Mouse (Mus musculus): ENCODE measurements around the gene Emc1. TPM values are rescaled to one million over a fixed set of nuclear protein-coding genes. Genes with fewer than 3 reads are reported as not detected.
"Not testable (repeated sequence)": the region's sequence is repeated elsewhere in the genome, so short reads cannot be mapped to it uniquely, and the experiment has no call there.

The Emc1 gene
- polyA plus RNA-seq, 1 experiment = 14.4 TPM

GRCm38 (mm10) chr4:139380207-139380748, 27.9 kb downstream of the Emc1 start:
- peak overlapping the region; percentile 92 for H3K27ac ChIP-seq (ENCODE audit: control insufficient read depth, insufficient read depth, low read depth, low read length)
- TF ChIP-seq POLR2A (IDR thresholded peaks at IDR 0.05; ENCODE audit: control insufficient read depth, low read depth, low read length) (peak; percentile 79), CTCF (IDR thresholded peaks at IDR 0.05; ENCODE audit: control insufficient read depth, insufficient read depth, insufficient replicate concordance, low read depth, low read length) (no peak)
- H3K27me3 ChIP-seq (ENCODE audit: control insufficient read depth, insufficient read depth, low read length) = no peaks in the 10 kb centered on the region
- H3K4me3 ChIP-seq (ENCODE audit: control insufficient read depth, low read depth, low read length) = peak overlapping the region; percentile 98
- H3K36me3 ChIP-seq (ENCODE audit: control insufficient read depth, insufficient read depth, low read length) = no peaks in the 10 kb centered on the region
- peaks cover 2% of the 10 kb centered on the region; the same call in 1 of the 2 replicates for H3K4me1 ChIP-seq (ENCODE audit: control insufficient read depth, insufficient read depth, low read length)

- Histone ChIP-seq H3K27ac (ENCODE audit: control insufficient read depth, insufficient read depth, low read depth, low read length) (peak overlapping the region; percentile 88), H3K4me3 (ENCODE audit: control insufficient read depth, low read depth, low read length) (peak overlapping the region; percentile 98), H3K4me1 (ENCODE audit: control insufficient read depth, insufficient read depth, low read length) (peaks cover 2% of the 10 kb centered on the region), H3K27me3 (ENCODE audit: control insufficient read depth, insufficient read depth, low read length) (no peaks in the 10 kb centered on the region), H3K36me3 (ENCODE audit: control insufficient read depth, insufficient read depth, low read length) (no peaks in the 10 kb centered on the region)
- TF ChIP-seq POLR2A (IDR thresholded peaks at IDR 0.05; ENCODE audit: control insufficient read depth, low read depth, low read length) (no peak), CTCF (IDR thresholded peaks at IDR 0.05; ENCODE audit: control insufficient read depth, insufficient read depth, insufficient replicate concordance, low read depth, low read length) (no peak)
Measured at GRCm38 (mm10) chr4:139380775-139381451, 28.5 kb downstream of the Emc1 start.

GRCm38 (mm10) chr4:139381452-139381845, 29.1 kb downstream of the Emc1 start:
- TF ChIP-seq POLR2A (IDR thresholded peaks at IDR 0.05; ENCODE audit: control insufficient read depth, low read depth, low read length) = no peak
- TF ChIP-seq CTCF (IDR thresholded peaks at IDR 0.05; ENCODE audit: control insufficient read depth, insufficient read depth, insufficient replicate concordance, low read depth, low read length) = no peak
- Histone ChIP-seq H3K4me3 (ENCODE audit: control insufficient read depth, low read depth, low read length) (no peak overlapping the region; the same call in 1 of the 2 replicates), H3K27ac (ENCODE audit: control insufficient read depth, insufficient read depth, low read depth, low read length) (no peak overlapping the region), H3K36me3 (ENCODE audit: control insufficient read depth, insufficient read depth, low read length) (no peaks in the 10 kb centered on the region), H3K27me3 (ENCODE audit: control insufficient read depth, insufficient read depth, low read length) (no peaks in the 10 kb centered on the region), H3K4me1 (ENCODE audit: control insufficient read depth, insufficient read depth, low read length) (peaks cover 2% of the 10 kb centered on the region)

- no peaks in the 10 kb centered on the region for H3K36me3 ChIP-seq (ENCODE audit: control insufficient read depth, insufficient read depth, low read length)
- peaks cover 2% of the 10 kb centered on the region for H3K4me1 ChIP-seq (ENCODE audit: control insufficient read depth, insufficient read depth, low read length)
- H3K27me3 ChIP-seq (ENCODE audit: control insufficient read depth, insufficient read depth, low read length) = no peaks in the 10 kb centered on the region
- H3K4me3 ChIP-seq (ENCODE audit: control insufficient read depth, low read depth, low read length) = no peak overlapping the region
- no peak overlapping the region for H3K27ac ChIP-seq (ENCODE audit: control insufficient read depth, insufficient read depth, low read depth, low read length)
- TF ChIP-seq CTCF (IDR thresholded peaks at IDR 0.05; ENCODE audit: control insufficient read depth, insufficient read depth, insufficient replicate concordance, low read depth, low read length) = no peak
- no peak for TF ChIP-seq POLR2A (IDR thresholded peaks at IDR 0.05; ENCODE audit: control insufficient read depth, low read depth, low read length)
Measured at GRCm38 (mm10) chr4:139382231-139382630, 29.8 kb downstream of the Emc1 start.

GRCm38 (mm10) chr4:139385841-139386240, 33.5 kb downstream of the Emc1 start:
- H3K27me3 ChIP-seq (ENCODE audit: control insufficient read depth, insufficient read depth, low read length) = not testable (repeated sequence)

GRCm38 (mm10) chr4:139386869-139387319, 34.5 kb downstream of the Emc1 start:
- H3K4me1 ChIP-seq (ENCODE audit: control insufficient read depth, insufficient read depth, low read length) = peaks cover 2% of the 10 kb centered on the region
- no peak overlapping the region for H3K27ac ChIP-seq (ENCODE audit: control insufficient read depth, insufficient read depth, low read depth, low read length)
- TF ChIP-seq POLR2A (IDR thresholded peaks at IDR 0.05; ENCODE audit: control insufficient read depth, low read depth, low read length) = no peak
- TF ChIP-seq CTCF (IDR thresholded peaks at IDR 0.05; ENCODE audit: control insufficient read depth, insufficient read depth, insufficient replicate concordance, low read depth, low read length) = no peak
- H3K4me3 ChIP-seq (ENCODE audit: control insufficient read depth, low read depth, low read length) = no peak overlapping the region
- H3K36me3 ChIP-seq (ENCODE audit: control insufficient read depth, insufficient read depth, low read length) = peaks cover 3% of the 10 kb centered on the region; the same call in 1 of the 2 replicates
- H3K27me3 ChIP-seq (ENCODE audit: control insufficient read depth, insufficient read depth, low read length) = no peaks in the 10 kb centered on the region

More at GRCm38 (mm10) chr4:139385841-139386240, 33.5 kb downstream of the Emc1 start:
- H3K4me3 ChIP-seq (ENCODE audit: control insufficient read depth, low read depth, low read length); H3K4me1 ChIP-seq (ENCODE audit: control insufficient read depth, insufficient read depth, low read length); H3K27ac ChIP-seq (ENCODE audit: control insufficient read depth, insufficient read depth, low read depth, low read length); H3K36me3 ChIP-seq (ENCODE audit: control insufficient read depth, insufficient read depth, low read length): not testable (repeated sequence)

- TF ChIP-seq CTCF (IDR thresholded peaks at IDR 0.05; ENCODE audit: control insufficient read depth, insufficient read depth, insufficient replicate concordance, low read depth, low read length) (no peak), POLR2A (IDR thresholded peaks at IDR 0.05; ENCODE audit: control insufficient read depth, low read depth, low read length) (no peak)
- H3K4me1 ChIP-seq (ENCODE audit: control insufficient read depth, insufficient read depth, low read length) = no peaks in the 10 kb centered on the region; the same call in 1 of the 2 replicates
- peaks cover 5% of the 10 kb centered on the region for H3K36me3 ChIP-seq (ENCODE audit: control insufficient read depth, insufficient read depth, low read length)
- H3K4me3 ChIP-seq (ENCODE audit: control insufficient read depth, low read depth, low read length) = no peak overlapping the region
- H3K27ac ChIP-seq (ENCODE audit: control insufficient read depth, insufficient read depth, low read depth, low read length) = no peak overlapping the region
- H3K27me3 ChIP-seq (ENCODE audit: control insufficient read depth, insufficient read depth, low read length) = no peaks in the 10 kb centered on the region
Measured at GRCm38 (mm10) chr4:139389557-139389956, 37.2 kb downstream of the Emc1 start.
